Mouse (Mus musculus) thymus, postnatal 0 days (tissue): ENCODE measurements around the gene Slc6a19. TPM values are rescaled to one million over a fixed set of nuclear protein-coding genes. Genes with fewer than 3 reads are reported as not detected.

Experiments used
- DNase-seq: peaks from one replicate; pipeline ENCODE4 v3.0.0-alpha.2; 2015; ENCODE audit warnings: low spot score
- polyA plus RNA-seq: library from polyadenylated mRNA; unstranded; fragments of >200 nt; fragmentation: Nextera tagmentation; extraction: Ambion mirVana; gene quantifications from 2 replicates; pipeline ENCODE4 v1.2.1, GENCODE M21; 2015

The Slc6a19 gene
- 17.6 and 21.2 TPM in 2 replicates for polyA plus RNA-seq

DNA sequence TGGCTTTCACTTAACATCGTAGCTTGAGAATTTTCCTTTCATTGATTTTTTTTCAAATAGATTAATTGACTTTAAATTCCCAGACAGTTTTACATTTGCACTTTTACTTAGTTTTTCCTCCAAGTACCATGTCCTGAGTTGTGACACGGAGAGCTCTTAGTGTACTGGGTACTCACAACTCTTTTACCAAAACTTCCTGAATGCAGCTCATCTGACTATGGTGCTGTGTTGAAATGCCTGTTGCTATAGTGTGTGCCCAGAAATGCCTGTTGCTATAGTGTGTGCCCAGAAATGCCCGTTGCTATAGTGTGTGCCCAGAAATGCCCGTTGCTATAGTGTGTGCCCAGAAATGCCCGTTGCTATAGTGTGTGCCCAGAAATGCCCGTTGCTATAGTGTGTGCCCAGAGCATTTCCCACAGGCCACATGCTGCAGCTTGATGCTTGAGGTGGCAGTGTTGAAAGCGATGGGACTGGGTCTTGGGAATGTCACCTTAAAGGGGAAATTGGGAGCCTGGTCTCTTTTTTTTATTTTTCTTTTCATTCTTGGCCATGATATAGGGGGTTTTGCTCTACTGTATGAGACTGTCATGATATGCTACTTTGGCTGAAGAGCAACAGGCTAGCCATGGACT, at the start of gene Slc6a19:
Slc6a19 (minus strand) TSS at position 172 of the 632 bp plus-strand sequence.
- DNase-seq = no peak

DNA sequence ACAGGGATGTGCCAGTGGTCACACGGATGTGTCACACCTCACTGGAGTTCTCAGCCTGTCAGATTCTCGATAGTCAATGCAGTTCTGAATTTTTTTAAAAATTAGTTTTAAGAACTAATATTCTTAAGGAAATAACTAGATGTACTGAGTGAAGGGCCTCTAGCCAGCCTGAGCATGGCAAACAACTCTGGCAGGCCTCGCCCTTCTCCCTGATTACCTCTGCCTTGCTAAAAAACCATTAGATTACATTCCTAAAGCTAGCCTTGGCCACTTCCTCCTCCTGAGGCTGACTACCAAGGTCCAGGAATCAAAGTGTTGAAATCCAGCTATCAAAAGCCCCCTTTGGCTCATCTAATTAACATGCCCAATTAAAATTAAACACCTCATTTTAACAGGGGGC, 46.6 kb upstream of the Slc6a19 start:
- no peak for DNase-seq

DNA sequence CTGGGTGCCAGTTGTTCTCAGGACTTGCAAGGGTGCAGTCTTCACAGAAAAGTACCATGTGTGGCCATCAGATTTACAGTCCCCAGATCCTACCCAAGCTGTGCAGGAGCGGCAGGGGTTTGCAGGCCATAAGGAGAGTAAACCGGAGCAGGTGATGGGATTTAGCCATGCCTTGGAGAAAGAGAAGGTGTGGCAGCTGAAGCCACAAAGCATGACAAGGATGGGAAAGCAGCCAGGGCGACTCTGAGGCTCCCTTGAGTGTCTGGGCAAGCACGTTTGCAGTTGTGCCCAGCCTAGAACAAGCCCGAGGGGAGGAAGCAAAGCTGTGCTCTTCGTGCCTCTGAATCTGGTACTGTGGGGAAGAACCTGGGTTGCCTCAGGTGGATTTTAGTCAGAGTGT, 45.8 kb upstream of the Slc6a19 start:
- no peak for DNase-seq

DNA sequence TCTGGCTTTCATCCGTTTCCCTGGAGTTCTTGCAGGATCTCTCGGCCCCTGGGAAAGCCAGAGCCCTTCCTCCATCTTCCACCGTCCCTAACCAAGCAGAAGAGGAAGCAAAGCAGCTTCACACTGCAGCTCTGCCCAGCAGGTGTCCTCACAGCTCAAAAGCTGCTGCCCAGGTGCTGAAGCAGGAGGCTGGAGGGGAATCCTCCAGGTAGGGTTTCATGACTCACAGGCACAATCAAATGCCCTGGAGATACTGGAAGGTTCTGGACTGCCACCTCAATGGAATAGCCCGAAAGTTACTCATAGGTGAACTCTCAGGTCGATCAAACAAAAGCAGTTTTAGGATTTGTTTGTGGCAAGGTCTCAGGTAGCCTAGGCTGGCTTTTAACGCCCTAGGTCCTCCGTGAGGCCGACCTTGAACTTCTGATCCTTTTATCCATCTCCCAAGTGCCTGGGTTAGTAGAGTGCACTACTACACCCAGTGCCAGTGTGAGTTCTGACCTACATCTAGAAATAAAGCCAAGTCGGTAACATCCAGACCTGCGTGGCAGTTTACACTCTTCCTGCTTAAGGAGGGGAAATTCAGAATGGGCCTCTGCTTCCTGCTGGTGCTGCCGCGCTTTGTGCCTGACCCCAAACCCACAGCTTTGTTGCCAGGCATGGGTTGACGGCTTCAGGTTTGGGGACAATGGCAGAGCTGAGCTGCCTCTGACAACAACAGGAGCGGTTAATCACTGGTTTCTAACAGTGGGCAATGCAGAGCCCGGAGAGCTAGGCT, 44.2 kb upstream of the Slc6a19 start:
- DNase-seq = peak; percentile 64

DNA sequence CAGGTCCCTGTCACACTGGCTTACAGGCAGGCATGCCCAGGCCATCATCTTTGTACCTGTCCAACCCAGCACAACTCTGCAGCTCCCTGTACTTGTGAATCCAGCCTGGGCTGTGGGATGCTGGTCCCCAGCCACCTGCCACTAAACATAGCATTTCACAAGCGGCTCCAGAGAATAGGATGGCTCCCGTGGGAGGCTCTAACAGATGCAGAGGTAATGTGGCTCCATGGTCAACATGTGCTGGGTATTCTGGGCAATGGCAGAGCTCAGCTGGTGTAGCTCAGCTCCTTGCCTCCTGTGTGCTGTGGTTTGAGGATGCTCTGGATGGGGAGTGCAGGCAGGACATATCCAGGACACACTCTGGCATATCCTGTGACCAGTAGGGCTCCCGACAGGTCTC, 39.0 kb upstream of the Slc6a19 start:
- DNase-seq = no peak

DNA sequence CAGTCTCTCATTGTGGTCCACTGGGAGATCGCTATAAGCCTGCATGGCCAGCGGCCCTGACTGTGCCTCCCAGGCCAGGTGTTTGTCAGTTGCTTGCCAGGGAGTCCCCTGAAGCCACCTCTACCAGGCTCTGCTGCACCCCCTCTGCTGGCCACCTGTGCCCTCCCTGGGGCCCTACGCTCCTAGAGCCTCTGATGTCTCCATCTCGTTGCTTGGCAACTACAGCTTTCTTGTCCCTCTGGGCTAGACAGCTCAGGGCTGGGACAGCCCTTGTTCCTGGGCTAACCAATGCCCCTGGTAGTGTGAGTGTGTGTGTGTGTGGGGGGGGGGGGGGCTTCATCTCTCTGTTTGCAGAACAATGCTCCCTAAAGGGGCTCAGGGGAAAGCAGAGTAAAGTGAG, 38.3 kb upstream of the Slc6a19 start:
- DNase-seq = peak; percentile 80

DNA sequence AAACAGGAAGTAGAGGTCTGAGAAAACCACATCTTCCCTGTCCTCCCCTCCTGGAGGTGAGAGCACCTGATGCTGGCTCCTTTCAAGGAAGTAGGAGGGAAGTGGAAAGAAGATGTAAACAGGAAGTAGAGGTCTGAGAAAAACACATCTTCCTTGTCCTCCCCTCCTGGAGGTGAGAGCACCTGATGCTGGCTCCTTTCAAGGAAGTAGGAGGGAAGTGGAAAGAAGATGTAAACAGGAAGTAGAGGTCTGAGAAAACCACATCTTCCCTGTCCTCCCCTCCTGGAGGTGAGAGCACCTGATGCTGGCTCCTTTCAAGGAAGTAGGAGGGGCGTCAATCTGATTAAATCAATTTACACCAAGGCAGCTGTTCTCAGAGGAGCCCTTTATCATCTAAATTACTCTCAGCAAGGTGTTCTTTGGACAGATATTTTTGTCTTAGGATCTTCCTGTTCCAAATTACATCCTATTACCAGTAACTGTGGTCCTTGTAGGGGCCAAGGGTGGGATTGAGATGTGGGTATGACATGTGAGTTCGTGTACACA, 35.8 kb upstream of the Slc6a19 start:
- peak; percentile 65 for DNase-seq

DNA sequence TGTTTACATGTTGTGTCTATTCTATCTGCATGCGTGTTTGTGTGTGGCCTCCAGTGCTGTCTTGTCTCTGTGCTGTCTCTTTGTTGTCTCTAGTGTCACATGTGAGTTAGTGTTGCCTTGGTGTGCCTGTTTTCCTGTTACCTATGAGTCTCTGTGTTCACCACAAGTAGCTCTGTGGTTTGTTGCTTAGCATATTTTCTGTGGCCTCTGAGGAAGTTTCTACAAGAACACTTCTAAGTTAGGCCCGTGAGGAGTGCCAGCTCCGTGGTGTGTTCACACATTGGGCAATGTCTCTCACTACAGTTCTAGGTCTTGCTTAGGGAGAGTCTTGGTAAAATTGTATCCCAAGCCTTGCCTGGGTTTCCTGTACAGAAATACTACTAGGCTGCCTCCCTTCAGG, 32.3 kb upstream of the Slc6a19 start:
- peak; percentile 82 for DNase-seq

DNA sequence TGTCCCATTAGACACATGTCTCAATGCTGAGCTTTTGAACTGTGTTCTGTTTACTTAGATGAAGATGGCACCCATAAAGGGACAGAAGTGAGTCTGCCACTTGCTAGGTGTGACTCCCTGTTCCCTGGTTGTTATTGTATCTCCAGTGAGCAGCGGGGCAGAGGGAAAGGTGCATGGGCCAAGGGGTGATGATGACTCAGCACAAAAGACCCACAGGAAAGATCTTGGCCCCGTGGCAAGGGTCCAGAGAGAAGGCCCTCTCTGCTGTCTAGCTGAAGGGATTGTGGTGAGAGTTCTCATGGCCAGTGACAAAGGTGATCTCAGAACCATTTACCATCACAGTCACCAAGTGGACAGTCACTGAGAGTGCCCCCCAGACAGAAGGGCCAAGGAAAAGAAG, 31.3 kb upstream of the Slc6a19 start:
- no peak for DNase-seq

DNA sequence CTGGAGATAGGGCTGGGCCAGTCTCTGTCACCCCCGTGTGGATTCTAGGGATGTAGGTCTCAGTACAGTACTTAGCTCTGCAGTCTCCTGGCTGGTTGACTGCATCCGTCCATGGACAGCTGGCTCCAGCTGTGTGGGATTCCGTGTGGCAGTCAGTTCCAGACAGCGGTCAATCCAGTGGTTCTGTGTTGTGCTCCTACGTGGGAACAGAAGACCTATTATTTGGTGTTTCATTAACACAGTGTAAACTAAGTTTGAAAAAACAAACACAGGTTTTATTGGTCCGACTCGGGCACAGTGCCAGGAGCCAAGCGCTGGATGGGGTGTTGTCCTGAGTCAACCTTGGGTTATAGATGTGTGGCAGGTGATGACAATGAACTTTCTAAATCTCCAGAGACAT, 30.6 kb upstream of the Slc6a19 start:
- DNase-seq = no peak

DNA sequence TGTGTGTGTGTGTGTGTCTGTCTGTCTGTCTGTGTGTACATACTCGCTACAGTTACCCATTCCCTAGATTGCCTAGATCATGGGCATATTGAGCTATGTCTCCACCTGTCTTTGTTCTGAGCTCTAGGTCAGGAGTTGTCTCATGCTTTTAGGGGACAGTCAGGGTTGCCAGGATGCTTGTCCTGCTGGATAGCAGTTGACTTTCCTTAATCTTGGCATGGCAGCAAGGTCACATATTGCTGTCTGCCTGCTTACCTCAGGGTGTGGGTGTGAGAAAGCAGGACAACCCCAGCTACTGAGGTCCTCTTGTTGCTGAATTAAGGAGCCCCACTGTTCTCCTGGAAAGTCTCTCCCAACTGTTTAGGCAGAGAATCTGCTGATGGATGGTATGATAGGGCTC, 29.7 kb upstream of the Slc6a19 start:
- no peak for DNase-seq

DNA sequence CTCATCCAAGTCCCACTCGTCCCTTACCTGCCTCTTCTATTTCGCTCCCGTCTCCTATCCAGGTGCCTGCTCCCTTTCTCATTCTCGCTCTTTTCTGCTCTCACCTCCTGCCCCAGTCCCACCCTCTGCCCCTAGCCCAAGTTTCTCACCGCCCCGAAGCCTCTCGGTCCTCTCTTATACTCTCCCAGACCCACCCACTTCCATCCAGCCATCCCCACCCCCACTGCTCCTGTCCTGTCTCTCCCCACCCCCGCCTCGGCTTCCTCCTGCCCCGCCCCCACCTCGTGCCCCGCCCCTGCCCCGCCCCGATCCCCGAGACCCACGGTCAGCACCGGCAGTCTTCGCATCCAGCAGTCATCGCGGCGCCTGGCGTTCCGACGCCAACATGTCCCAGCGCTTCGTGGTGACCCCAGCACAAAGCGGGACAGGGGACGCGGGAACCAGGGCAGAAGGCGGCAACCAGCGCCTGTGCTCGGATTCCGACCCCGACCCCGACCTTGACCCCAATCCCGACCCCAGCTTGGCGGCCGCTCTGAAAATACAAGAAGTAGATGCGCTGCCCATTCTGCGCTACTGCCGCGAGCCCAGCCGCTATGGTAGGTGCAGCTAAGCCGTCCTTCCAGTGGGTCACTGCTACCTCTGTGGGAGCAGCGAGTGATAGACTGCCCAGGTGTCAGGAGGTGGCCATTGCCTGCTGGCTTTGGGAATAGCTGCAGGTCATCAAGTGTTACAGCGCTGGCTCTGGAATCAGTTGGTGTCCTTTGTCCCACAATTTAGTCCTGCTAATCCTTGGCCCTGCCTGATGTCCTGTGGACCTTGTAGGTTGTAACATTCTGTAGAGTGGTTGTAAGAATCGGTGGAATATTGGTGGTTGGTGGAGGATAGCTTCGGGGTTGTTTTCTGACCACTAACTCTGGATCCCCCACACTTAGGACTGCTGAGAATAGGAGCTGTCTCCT, 28.4 kb upstream of the Slc6a19 start, which contains the start of gene Slc12a7:
Slc12a7 (plus strand) TSS at position 353 of the 959 bp plus-strand sequence.
- peak; percentile 41 for DNase-seq

DNA sequence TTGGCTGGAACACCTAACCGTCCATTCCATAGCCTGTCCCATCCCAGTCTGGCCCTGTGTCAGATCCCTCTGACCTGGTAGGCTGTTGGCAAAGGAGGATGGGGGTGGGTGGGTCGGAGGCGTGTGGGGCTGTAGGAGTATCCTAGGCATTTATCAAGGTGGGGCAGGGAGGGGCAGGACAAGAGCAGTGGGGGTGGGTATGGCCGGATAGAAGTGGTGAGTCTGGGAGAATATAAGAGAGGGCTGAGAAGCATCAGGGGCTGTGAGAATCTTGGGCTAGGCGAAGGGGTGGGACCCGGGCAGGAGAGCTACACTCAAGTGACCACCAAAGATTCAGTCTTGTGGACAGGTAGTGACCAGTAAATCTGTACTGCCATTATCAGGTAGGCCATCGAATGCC, 27.6 kb upstream of the Slc6a19 start:
- DNase-seq = no peak

DNA sequence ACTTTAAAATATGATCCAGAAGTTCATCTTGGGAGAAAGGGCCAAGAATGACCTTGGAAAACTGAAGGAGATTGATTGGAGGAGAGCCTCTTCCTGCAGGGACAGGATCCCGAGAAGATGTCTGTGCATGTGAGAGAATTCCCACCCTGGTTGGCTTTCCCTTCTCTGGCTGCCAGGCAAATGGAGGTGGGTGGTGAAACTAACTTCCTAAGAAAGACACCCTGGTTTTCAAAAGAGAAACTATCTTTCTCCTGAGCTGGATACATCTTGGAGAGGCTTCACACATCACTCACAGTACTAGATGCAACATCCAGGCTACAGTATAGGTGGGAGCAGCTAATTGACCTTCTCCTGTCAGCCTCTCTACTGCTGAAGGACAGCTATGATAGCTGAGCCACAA, 26.2 kb upstream of the Slc6a19 start:
- DNase-seq = no peak

DNA sequence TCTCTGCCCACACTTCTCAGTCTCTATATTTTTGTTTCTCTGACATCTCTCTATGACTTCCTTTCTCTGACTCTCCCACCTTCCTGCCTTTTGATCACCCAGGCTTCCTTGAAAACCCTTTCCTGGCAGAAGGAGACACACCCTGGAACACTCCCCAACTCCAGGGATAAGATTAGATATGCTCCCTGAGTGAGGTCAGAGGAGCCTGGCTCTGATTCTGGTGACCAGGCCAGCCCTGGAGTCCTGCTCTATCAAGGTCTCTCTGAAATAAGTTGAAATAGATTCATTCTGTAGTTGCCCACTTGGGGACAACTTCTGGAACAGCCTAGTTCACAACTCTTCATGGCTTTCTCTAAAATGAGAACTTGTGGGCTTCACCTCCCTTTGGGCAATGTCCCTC, 24.0 kb upstream of the Slc6a19 start:
- no peak for DNase-seq

DNA sequence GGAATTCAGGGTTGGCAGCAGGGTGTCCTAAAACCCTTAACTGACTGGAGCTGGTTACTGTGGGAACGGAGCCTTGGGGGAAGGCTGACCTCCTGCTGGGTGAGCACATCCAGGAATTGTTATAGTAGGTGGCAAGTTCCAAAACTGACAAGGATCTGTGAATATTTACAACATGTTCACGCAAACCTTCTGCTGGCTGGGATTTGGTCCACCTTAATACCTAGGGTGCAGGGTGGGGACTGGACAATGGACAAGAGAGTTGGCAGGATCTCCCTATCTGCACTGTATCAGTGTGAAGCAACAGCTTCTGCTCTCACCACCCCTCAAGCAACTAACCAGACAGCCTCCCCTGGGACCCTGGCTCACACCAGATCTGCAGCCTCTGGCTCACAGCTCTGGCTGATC, 23.0 kb upstream of the Slc6a19 start:
- DNase-seq = no peak

DNA sequence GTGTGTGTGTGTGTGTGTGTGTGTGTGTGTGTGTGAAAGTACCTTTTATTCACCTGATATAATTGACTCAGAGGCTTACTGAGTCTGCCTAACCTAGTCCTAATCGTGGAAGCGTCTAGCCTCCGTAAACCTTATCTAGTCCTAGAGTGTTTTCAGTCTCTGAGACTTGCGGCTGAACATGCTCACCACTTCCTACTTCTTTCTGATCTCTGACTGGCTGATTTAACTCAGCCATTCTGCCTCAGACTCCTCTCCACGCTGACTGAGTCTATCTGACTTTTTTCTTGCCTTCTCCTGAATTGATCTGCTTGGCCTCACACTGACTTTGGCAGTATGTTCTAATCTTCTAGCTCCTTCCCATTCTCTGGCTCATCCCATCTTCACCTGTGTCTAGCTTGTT, 20.6 kb upstream of the Slc6a19 start:
- peak; percentile 80 for DNase-seq

DNA sequence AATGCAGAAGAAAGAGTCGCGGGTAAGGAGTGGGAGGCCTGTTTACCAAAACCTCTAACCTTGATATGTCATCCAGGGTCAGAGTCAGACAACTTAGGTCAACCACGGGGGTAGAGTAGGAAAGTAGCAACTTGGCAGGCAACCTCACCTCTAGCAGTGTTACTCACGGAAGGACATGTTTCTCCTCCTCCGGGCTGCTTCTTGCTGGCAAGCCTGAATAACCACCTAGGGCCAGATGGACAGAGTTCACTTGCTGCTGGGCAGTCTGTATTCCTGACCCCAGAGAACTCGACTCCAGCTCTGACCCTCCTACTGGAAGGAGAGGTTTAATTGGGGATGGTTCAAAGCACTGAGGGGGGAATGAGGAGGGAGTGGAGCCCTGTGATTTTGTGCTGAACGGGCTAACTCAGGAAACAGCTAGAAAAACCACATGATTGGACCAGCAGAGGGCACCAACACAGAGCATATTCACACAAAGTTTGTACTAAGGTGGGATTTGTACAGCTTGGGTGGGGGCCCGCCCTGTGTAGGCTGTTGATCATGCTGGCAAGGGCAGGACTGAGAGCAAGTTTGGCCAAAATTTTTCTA, 18.5 kb upstream of the Slc6a19 start:
- DNase-seq = peak; percentile 68

DNA sequence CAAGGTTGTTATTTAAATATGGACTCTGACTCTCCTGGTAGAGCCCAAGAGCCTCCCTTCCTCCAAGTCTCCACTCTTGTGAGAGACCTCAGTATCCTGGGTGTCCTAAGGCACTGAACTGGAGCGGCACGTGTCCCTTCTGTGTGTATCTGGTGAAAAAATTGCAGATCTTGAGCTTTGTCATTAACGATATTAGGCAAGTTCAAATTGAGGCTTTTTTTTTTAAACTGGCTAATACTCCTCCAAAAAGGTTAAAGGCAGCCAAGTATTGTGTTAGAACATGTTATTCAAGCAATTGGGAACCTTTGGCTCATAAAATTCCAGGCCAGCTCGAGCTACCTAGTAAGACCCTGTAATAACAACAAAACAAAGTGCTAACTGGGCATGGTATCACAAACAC, 15.6 kb upstream of the Slc6a19 start:
- no peak for DNase-seq

DNA sequence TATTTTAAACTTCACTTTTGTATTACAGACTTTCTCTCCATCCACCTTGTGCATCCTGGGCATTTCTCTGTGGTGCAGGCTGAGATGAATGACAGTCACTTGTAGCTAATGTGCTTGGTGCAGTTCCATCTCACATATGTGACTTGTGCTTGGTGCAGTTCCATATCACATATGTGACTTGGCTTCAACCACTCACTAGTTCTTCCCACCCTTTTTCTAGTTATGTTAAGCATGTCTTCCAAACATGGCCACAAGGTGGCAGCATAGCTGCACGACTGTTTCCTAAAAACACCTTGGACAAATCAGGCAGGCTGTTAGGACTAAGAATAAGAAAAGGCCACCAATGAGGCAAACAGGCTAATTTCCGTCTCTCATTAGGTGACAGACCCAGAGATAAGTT, 13.6 kb upstream of the Slc6a19 start:
- DNase-seq = peak; percentile 94

DNA sequence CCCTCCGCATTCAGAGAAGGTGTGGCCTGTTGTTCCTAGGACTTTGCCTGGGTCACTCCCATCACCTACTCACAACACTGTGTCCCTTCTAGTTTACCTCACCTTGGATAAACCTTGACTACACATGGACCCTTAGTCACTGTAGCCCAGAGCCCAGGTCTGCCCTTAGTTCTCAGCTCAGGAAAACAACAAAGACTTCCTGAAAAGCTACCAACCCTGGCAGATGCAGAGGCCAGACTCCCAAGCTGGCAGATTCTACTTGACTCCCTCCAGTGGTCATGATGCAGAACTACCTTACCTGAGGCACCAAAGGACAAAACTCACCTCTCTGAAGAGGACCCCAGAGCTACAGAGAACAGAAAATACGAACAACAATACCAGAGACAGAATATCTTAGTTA, 9.4 kb upstream of the Slc6a19 start:
- peak; percentile 86 for DNase-seq
